Mouse (Mus musculus) cerebellum, adult 9-10 months (tissue): Measurements from ENCODE around the gene Sv2c.
A peak's percentile ranks its signal among the peaks of the same experiment; 100 is the strongest.

Experiments used
- DNase-seq: peaks from one replicate; pipeline ENCODE4 v3.0.0; 2022

The Sv2c gene

DNA sequence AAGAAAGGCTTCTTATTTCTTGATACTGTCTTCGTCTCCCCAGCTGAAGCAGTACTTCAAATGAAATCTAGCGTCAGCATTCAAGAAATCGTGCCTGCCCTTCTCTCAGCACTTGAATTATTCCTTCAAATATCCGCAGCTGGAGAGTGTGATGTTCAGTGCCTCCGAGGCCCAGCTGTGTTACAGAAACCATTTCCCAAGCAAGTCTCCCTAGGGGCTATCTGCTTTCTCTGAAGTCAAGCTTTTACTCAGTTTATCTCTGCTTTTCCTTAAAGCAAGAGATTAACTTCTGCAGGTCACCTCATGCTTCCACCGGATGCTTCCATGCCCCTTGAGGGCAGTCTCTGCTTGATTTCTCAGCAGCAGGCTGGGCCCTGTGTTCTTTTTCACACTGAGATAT lies 166.8 kb downstream of the Sv2c start:
- DNase-seq: no peak

DNA sequence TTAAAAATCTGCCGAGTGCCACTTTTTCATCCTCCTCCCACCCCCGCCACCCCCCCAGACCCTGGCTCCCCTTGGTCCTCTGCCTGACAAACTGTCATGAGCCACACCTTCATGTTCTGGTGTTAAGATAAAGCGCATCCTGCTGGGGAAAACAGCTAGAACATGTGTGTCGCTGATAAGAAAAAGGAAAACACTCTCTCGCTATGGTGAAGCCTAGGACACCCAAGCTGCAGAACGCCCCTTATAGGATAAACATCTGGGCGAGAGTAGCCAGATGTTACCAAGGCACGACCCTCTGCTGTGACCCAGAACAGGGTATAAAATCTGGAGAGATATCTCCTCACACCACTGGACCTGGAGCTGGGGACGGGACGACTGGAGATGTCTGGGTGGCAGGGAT lies 167.2 kb downstream of the Sv2c start:
- DNase-seq: no peak

DNA sequence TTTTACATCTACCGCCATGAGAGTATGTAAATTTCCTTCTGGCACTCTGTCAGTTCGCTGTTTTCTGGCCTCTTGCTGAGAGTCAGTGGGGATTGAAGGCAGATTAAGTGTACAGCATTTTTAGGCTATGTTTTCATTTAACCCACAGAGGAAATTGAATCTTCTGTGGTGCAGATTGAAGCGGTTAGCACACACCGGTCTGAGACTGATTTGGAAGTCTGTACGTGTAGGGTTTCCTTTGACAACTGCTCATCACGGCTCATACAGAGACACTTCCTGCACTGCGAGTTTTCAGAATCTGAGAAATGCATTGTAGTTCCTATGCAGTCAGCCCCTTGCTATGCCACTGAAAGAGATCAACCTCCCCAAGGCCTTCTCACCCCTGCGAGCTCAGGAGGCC lies 168.2 kb downstream of the Sv2c start:
- DNase-seq: no peak

DNA sequence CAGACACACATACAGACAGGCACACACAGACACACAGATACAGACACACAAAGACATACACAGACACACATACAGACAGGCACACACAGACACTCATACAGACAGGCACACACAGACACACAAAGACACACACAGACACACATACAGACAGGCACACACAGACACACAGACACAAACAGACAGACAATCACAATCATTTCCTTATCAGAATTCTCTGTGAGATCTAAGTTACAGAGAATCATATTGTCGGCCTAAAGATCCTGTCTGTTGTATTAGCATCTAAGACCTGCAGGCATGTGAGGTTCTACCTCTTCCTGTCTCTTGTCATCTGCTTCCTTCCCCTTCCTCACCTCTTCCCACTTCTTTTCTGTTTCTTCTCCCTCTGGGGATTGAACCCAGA lies 168.7 kb downstream of the Sv2c start:
- no peak for DNase-seq

DNA sequence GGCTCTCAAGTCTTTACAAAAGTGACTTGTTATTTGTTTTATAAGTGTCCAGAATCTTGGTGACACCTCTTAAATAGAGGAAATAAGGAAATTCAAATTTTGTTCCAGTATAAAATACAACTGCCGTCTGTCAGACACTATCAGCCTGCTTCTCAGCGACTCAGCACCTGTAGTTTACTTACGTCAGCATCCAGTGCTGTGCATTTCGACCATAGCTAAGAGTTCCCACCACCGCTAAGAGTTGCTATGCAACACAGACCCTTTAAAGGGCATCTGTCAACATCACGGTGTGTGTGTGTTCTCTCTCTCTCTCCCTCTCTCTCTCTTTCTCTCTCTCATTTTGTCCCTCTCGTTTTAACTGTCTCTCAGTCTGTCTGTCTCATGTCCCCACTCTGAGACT lies 170.5 kb downstream of the Sv2c start:
- DNase-seq: no peak

DNA sequence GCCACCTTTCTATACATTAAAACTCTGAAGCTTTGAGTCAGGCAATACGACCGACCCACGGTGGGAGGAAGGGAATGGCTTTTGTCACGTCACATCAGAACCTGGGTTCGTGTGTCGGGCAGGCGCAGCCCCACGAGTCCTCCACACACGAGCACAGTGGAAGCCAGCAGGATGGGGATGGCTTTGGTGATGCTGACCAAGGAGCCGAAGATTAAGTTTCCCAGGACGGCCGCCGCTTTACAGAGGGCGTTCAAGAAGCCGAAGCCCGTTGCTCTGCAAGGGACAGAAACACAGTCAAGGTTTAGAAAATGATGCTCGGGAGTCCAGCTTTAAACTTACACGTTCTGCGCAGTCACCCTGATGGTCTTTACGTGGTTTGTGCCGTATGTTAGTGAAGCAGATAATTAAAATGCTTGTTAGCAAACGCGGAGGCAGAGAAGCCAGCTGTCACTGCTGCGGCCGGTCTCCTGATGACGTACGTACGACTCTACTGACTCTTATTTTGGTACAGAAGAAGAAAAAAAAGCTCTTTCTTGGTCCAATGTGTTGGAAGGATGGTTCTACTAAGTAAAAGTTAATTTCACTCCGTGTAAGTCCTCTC lies 171.1 kb downstream of the Sv2c start:
- DNase-seq: peak; percentile 8

DNA sequence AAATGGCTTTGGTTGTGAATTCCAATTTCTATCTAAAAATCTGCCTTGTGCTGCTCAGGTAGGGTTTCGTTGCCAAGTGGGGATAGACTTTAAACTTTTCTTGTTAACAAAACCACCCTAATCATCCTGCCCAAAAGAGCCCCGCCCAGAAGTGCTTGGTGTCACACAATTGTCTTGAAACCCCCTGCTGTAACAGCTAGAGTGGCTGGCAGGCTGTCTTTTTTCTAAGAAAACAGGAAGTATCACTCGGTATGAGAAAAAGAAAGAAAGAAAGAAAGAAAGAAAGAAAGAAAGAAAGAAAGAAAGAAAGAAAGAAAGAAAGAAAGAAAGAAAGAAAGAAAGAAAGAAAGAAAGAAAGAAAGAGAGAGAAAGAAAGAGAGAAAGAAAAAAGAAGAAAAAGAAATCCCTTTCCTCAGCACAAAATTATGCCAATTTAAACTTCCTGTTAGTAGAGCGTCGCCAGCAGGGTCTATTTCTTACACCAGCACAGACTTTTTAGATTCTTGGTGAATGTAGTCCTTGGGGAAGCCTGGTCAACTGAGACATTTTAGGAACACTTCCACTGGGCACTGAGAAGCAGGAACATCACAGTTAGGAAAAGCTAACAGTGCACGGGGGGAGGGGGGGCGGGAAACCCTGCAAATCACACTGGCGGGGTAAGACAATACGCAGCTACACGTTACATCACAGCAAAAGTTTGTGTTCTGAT lies 171.7 kb downstream of the Sv2c start:
- no peak for DNase-seq

DNA sequence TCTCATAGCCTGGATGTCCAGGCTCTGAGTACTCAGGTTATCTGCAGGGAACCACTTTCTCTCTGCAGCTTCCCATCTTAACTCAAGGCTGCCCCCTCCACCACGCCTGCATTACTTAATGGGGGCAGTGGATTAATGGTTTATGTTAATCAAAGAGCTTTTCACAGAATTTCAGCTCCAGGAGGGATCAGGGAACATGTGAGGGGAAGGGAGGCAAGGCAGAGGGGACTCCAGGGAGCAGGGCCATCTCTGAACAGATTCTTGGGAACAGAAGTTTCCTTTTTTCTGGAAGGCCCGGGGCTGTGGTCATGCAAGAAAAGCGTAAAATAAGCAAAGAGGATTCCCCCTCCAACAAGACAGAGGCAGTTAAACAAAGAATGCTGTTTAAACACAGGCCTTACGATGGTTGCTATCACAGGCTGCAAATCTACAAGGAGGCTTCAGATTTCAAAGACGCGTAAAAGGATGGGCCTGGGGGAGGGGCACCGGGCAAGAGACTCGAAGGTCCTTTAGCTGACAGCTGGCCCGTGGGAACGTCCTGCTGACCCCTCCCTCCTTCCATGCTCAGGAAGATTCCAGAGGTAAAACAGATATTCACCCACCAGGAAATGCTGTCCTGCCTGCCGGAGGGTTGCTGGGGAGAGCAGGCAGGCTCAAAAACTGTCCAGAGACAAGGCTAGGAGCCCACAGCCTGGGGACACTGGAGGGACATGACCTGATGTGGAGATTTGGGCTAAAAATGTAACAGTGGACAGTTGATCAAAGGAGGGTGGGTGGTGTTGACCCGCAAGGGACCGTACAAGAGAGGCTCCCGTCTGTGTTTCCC lies 172.5 kb downstream of the Sv2c start:
- no peak for DNase-seq

DNA sequence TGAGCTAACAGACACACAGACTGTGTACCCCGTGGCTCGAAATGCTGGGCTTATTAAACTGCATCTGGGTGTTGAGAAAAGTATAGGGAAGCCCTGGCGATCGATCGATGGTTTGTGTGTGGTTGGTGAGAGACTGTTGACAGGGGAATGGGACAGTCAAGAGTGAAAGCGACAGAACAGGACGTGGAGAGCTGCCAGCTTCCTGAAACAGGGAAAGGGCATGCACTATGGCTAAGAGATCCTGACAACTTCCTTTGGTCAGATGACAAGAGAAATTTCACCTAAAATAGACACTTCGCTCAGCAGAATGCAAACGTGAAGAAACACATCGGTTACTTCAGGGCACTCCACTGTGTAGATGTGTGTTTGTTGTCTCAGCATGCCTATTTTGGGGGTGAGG lies 175.2 kb downstream of the Sv2c start:
- DNase-seq: no peak

DNA sequence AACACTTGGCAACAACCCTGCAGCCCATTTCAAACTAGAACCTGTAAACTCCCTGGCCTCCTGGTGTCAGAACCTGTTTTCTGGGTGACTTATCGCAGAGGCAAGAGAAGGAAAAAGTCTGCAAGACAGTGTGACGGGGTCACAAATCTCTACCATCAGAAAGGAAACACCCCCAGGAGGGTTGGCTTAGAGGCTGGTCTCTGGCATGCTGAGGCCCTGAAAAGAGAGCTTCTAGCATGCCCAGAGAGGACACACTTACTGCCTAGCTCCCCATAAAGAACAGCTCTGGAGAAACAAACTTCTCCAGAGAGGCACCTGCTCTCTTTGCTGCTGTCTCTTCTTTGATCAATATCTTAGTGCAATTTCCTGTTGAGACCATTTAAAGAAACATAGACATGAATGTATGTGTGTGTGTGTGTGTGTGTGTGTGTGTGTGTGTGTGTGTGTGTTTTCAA lies 176.0 kb downstream of the Sv2c start:
- DNase-seq: no peak

DNA sequence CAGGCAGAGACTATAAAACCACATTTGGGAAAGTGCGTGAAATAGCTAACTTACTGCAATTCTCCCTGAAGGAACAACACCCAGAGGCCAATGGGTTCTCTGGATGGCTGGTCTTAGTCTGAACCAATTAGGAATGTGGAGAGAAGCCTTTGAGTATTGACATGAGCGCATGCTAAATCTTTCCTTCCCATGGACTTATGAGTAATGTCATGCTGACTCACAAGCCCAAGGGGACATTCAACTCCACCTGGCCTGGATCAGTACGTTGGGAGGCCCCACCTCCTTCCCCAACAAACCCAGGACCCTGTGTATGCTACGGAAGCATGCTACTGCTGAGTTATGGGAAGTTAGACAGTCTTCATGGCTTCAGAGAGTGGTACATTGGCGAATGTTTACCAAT lies 177.2 kb downstream of the Sv2c start:
- no peak for DNase-seq

DNA sequence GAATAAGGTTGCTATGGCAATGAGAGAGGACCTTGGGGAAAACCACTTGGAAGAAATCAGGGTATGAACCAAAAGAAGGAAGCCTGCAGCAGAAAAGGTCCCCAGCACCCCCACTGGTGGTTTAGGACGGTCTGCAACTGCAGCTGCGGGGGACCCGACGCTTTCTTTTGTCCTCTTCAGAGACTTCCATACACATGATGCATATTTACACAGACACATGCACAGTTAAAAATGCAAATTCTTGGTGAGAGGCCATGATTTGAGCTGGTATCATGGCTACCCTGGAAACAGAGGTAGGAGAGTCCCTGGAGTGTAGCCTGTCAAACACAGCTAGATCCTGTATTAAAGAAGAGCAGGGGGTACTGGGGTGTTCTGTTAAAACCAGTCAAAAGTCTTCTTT lies 178.7 kb downstream of the Sv2c start:
- DNase-seq: no peak

DNA sequence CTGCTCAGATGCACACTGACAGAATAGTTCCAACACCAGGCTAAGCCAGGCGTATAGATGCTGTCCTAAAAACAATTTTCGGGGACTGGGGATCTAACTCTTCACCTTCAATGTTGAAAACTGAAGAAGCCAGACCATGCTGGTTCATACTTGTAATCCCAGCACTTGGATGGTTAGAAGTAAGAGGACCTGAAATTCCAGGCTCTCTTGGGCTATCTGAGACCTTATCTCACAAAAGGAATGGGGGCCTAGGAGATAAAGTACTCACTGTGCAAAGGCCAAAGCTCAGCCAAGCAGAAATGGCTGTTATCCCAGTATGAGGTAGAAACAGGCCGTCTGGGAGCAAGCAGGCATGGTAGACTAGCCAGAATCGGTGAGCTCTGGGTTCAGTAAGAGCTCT lies 180.1 kb downstream of the Sv2c start:
- DNase-seq: no peak

DNA sequence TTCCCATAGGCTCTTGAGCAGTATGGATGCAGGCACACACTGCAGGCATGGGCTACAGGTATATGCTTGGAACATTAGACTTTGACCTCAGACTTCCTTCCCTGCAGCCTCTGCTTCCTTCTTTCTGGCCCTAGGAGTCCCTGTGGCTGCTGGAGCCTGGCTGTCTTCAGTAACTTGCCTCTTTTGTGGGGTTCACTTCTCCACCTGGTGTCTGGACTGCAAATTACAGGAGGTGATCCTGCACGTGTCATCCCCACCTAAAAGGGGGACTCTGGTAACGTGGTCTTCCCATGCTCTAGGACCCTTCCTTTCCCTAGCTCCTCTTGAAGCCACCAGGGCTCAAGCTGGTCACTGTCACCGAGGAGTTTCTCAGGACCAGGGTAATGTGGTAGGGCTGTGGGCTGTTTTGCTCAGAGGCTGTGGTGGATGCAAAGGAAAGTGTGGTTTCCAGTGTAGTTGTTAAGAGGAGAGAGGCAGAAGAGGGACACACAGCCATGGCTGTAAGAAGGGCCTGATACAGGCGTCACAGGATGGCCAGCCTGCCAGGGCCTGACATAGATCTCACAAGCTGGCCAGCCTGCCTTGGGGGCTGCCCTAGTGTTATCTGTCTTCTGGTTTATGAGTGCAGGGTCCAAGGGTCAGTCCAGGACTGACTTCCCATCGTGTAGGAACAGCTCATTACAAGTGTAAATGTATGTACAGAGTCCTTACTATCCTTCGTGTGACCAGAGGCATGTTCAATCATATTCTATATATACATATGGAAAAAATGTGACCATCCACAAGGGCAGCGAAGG lies 181.1 kb downstream of the Sv2c start:
- peak; percentile 27 for DNase-seq

DNA sequence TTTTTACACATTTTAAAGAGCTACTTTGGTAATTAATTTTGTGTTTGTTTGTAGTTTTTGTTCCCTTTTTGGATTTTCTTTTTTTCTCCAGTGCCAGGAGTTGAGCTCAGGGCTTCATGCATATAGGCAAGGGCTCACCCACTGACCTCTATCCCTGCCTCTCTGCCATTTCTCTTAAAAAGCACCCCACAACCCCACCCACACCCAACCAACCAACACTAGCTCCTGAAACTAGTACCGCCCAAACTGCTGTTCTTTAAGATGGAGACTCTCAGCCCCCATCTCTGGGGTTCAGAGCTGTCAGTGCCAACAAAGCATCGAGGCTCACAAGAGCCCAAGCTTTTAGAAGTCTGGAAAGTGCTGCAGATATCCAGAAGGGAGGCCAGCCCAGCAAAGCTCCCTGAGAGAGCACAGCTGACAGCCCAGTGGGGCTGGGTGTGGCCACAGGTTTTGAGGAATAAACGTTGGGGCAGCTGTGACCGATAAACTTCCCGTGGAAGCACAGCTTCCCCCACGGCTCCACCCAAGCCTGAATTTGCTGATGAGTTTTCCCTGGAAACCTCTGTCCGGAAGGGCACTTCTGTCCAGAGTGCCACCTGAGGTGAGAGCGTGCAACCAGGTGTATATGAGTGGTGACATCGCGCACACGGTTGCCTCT lies 181.8 kb downstream of the Sv2c start:
- no peak for DNase-seq

DNA sequence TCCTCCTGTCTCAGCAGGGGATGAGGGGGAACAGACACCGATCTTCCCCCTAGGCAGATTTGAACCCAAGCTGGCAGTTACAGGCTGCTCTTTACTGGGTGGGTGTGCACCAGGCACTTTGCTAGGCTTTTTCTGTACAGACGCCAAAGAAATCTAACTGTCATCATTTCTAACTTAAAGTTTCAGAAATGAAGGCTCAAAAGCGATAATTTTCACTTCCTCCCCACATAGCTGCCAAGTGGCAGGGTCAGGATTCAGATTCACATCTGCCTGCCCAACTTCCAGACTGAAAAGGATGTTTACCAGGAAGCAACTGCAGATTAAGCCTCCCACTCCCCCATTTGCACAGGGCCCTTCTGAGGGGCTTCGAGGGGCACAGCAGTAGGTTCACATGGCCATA lies 183.0 kb downstream of the Sv2c start:
- DNase-seq: no peak

DNA sequence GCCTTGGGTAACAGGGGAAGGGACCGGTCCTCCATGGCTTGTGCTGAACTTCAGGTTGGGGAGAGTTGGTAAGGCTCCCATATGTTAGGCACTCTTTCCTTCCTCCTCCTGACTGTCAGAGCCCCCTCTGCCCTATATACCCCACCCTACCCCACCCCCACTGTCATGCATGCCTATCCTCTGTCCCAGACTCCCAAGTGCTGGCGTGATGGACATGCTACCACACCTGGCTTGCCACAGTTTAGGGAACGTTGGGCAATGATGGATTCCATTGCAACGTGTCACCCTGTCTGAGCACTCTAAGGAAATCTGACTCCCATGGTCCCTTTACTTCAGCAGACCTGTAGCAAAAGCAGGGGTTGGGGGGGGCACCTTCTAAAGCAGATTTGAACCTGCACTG lies 183.6 kb downstream of the Sv2c start:
- DNase-seq: no peak

DNA sequence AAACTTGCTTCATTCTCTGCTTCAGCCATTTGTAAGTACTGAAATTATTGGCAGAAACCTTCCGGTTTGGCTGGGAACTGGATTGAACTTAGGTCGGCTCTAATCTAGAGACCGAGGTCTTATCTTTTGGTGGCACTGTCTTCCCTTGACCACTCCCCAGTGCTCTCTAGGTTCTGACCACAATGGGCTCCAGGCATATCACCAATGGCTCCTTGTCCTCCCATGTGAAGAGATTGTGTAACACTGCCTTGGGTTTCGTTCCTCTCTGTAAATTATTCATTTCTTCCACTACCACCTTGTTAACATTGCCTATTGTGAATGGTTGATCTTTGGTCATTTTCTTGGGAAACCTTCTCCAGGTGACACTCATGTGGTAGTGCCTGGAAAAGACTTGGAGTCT lies 184.0 kb downstream of the Sv2c start:
- DNase-seq: no peak

DNA sequence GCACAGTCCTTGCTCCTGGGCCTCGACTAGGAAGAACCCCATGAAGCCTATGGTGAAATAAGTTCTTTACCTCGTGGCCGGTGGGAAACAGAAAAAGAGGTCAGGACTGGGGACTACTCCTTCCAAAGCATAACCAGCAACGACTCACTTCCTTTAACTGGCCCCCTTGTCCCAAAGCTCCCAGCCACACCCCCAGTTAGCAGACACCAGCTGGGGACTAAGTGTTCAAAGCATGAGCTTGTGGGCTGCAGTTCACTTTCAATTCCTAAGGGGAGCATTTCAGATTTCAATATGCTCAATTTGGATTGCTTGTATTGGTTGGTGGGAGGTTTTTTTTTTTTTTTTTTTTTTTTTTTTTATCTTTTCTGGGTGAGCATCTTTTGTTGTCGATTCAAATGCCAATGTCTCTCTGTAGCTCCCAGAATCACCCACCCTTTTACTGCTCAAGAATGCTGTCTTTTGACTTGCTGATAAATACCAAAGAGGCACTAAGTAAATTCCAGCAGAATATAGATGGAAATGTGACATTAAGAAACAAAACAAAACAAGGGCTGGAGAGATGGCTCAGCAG lies 186.4 kb downstream of the Sv2c start:
- no peak for DNase-seq

DNA sequence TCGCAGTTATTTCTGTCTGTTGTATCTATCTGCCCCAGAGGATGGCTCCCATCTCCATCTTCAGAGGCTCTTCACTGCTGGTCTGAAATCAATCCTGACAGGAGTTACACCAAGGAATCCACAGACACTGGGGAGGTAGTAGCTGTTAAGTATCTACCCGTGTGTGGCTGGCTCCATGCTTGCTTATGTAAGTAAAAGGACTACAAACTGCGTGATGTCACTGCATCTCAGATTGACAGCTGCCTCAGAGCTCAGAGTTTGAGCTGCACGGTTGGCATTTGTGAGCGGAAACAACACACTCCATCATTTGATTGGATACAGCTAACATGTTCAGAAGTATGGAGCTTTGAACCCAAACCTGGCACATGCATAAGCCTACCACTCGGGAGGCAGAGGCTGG lies 187.8 kb downstream of the Sv2c start:
- no peak for DNase-seq

DNA sequence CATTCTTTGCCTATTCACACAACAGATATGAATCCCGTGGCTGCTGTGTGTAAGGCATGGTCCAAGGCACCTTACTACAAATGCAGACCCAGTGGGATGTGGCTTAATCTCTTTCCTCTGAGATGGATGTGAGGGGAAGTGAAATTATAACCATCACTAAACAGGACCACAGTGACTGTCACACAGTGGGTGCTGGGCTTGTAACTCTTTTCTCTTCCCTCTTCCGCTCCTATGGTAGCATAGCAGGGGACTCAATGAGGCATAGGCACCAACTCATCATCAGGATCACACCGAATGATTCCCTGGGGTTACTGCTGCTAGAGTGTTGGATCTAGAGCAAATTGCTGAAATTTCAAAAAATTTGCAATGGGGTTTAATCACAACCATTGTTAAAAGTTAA lies 188.5 kb downstream of the Sv2c start:
- DNase-seq: no peak

DNA sequence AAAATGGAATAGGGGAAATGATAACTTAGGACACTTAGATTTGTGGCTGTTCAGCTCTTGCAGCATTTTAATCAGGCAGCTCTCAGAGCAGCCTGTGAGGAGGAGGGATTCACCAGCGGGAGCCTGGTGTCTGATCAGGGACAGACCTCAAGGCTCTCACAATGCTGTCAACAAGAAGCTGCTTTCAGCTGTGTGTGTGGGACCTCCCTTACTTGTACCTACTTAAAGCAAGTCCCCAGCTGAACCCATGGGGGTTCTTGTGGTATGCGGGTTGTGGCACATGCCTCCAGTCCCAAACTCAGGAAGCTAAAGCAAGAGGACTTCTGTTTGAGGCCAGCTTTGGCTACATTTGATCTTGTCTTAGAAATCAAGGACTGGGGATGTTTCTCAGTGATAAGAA lies 189.8 kb downstream of the Sv2c start:
- DNase-seq: no peak
